Mouse (Mus musculus): ENCODE measurements around the gene Tbc1d22a.

The Tbc1d22a gene

GRCm38 (mm10) chr15:86508406-86509176, 294.3 kb downstream of the Tbc1d22a start:
- DNase-seq (ENCODE audit: low spot score) = no peak

GRCm38 (mm10) chr15:86509601-86510000, 295.3 kb downstream of the Tbc1d22a start:
- DNase-seq (ENCODE audit: low spot score) = no peak

- DNase-seq (ENCODE audit: low spot score) = no peak
These were observed 296.9 kb downstream of the Tbc1d22a start for GRCm38 (mm10) chr15:86511181-86511580.

DNA sequence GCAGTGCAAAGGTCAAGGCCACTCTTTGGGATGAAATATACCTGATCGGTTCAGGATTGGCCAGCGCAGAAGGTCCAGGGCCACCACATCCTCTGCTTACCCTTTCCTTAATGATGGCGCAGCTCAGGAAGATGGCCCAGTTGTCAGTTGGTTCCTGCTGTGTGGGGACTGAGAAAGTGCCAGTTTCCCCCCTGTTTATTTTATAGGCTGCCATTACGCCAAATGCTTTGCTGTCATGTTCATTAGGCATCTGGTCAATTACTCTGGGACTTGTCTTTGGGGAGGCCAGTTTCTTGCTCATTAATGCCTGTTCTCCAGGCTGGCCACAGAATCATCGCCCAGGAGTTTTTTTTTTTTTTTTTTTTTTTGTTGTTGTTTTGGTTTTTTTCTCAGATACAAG, 299.1 kb downstream of the Tbc1d22a start:
- DNase-seq (ENCODE audit: low spot score) = no peak

DNA sequence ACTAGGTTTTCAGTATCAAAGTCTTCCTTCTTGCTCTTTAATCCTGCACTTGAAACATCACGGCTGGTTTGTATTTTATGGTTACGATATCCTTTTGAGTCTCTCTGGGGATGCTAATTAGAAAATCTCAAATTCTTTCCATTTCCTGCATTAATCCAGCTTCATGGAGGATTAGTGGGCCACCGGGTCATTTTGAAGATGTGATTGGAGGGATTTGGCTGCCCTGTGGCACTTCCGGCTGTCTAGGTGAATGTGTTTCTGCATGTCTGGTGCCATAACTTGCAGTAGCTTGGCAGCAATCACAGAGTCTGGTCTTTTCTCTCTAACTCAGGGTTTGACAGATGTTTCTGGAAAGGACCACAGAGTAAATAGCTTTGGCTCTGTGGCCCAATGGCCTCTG, 305.9 kb downstream of the Tbc1d22a start:
- DNase-seq (ENCODE audit: low spot score) = no peak

- no peak for DNase-seq (ENCODE audit: low spot score)
These were observed 321.1 kb downstream of the Tbc1d22a start for GRCm38 (mm10) chr15:86535356-86535755.

- no peak for DNase-seq (ENCODE audit: low spot score)
These were observed 328.1 kb downstream of the Tbc1d22a start for GRCm38 (mm10) chr15:86542371-86542770.

DNA sequence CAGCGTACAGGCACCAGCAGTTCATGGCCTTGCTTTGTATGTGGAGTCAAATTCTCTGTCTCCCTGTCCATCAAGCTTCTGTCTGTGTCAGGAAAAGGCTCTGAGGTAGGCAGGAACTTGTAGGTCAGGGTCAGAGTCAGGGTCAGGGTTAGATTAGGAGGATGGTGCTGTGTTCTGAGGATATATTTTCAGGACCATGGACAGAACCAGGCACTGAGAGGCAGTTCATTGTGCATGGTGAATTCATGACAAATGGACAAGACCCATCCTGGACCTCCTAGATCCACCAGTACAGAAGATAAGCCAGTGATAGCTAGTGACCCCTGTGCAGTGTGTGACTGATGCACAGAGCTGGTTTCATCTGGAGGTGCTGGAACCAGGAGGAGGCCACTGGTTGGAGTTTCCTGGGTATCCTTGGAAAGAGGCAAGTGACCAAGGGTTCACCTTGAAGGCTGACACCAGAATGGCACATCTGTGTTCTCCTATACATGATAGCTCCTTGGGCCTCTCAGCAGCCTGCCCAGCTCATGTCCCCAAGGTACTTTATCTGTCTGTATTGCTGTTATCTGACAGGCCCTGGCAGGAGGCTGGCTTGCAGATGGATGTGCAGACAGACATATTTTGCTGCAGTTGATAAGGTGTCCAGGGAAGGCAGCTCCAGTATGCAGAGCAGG, 330.0 kb downstream of the Tbc1d22a start:
- DNase-seq (ENCODE audit: low spot score) = no peak

Measured in urinary bladder, postnatal 14 days (tissue).